Mouse (Mus musculus) embryonic facial prominence, embryonic 12.5 days (tissue): ENCODE measurements at regions not wholly inside any gene's neighbourhood (a gene's known extent, or its start where the extent isn't known, plus 50 kb on each side); places are given as distances from the start of the nearest gene placed in this dataset.

Experiments
- ATAC-seq: fragments of 200-750 bp; cut with Nextera tagmentation; 2 replicates; pipeline ENCODE4 v1.8.0; 2017; ENCODE audit not compliant: insufficient number of reproducible peaks, insufficient read depth, low FRiP score, low TSS enrichment
- H3K27ac ChIP-seq: fragments of 300-500 bp; sonication (generic); 2 replicates; pipeline ENCODE4 v1.5.1; 2016; ENCODE audit warnings: mild to moderate bottlenecking
- H3K27me3 ChIP-seq: fragments of 300-500 bp; sonication (generic); 2 replicates; pipeline ENCODE4 v1.6.1; 2016; ENCODE audit warnings: mild to moderate bottlenecking, moderate library complexity
- H3K36me3 ChIP-seq: fragments of 300-500 bp; sonication (generic); 2 replicates; pipeline ENCODE4 v1.6.1; 2016; ENCODE audit warnings: mild to moderate bottlenecking
- H3K4me1 ChIP-seq: fragments of 300-500 bp; sonication (generic); 2 replicates; pipeline ENCODE4 v1.6.1; 2016
- H3K4me2 ChIP-seq: fragments of 300-500 bp; sonication (generic); replicated peaks from 2 replicates; pipeline ENCODE4 v1.6.1; 2016; ENCODE audit warnings: mild to moderate bottlenecking, moderate library complexity
- H3K4me3 ChIP-seq: fragments of 300-500 bp; sonication (generic); 2 replicates; pipeline ENCODE4 v1.5.1; 2016; ENCODE audit warnings: mild to moderate bottlenecking
- H3K9ac ChIP-seq: fragments of 300-500 bp; sonication (generic); 2 replicates; pipeline ENCODE4 v1.6.1; 2016; ENCODE audit warnings: mild to moderate bottlenecking, moderate library complexity
- H3K9me3 ChIP-seq: fragments of 300-500 bp; sonication (generic); 2 replicates; pipeline ENCODE4 v1.6.1; 2016; ENCODE audit warnings: mild to moderate bottlenecking, moderate library complexity
- WGBS: fragments of 180-500 bp; shearing (Covaris S2); methylation state at CpG from one replicate; pipeline ENCODE4 v1.1.7; 2016; 5-methylcytosine and 5-hydroxymethylcytosine counted together

- no peak for ATAC-seq
- H3K4me2 ChIP-seq, result no peak overlapping the region
- 87% methylated on average over 5 of the region's 5 CpGs for WGBS
- H3K4me3 ChIP-seq, result no peak overlapping the region
- no peaks in the 10 kb centered on the region for H3K36me3 ChIP-seq
- H3K9ac ChIP-seq, result no peak overlapping the region
- no peaks in the 10 kb centered on the region for H3K9me3 ChIP-seq
- no peak overlapping the region for H3K27ac ChIP-seq
- no peaks in the 10 kb centered on the region for H3K27me3 ChIP-seq
- no peaks in the 10 kb centered on the region; the same call in 1 of the 2 replicates for H3K4me1 ChIP-seq
These were observed 509.0 kb upstream of the Smim15 start for GRCm38 (mm10) chr13:107535213-107535612.

- WGBS, result 88% methylated on average over 3 of the region's 3 CpGs
- ATAC-seq, result no peak
- no peaks in the 10 kb centered on the region for H3K27me3 ChIP-seq
- no peaks in the 10 kb centered on the region for H3K9me3 ChIP-seq
- no peaks in the 10 kb centered on the region; the same call in 1 of the 2 replicates for H3K4me1 ChIP-seq
- H3K9ac ChIP-seq, result no peak overlapping the region
- H3K36me3 ChIP-seq, result no peaks in the 10 kb centered on the region
- no peak overlapping the region for H3K4me3 ChIP-seq
- H3K27ac ChIP-seq, result no peak overlapping the region
- H3K4me2 ChIP-seq, result no peak overlapping the region
These were observed 510.9 kb upstream of the Smim15 start for GRCm38 (mm10) chr13:107533323-107533722.

GRCm38 (mm10) chr13:107531528-107531927 lies 509.6 kb upstream of the Kif2a start:
- Histone ChIP-seq H3K27me3 (no peaks in the 10 kb centered on the region), H3K4me3 (no peak overlapping the region), H3K9ac (no peak overlapping the region), H3K9me3 (no peaks in the 10 kb centered on the region), H3K36me3 (no peaks in the 10 kb centered on the region), H3K4me1 (no peaks in the 10 kb centered on the region; the same call in 1 of the 2 replicates), H3K4me2 (no peak overlapping the region), H3K27ac (no peak overlapping the region)
- WGBS, result 56% methylated on average over 10 of the region's 10 CpGs
- ATAC-seq, result no peak

- Histone ChIP-seq H3K4me3 (no peak overlapping the region), H3K4me2 (no peak overlapping the region), H3K27ac (no peak overlapping the region), H3K36me3 (no peaks in the 10 kb centered on the region), H3K27me3 (no peaks in the 10 kb centered on the region), H3K9ac (no peak overlapping the region), H3K9me3 (no peaks in the 10 kb centered on the region), H3K4me1 (no peaks in the 10 kb centered on the region; the same call in 1 of the 2 replicates)
- 48% methylated on average over 8 of the region's 8 CpGs for WGBS
- no peak for ATAC-seq
These were observed 509.1 kb upstream of the Kif2a start for GRCm38 (mm10) chr13:107531026-107531425.

GRCm38 (mm10) chr13:107530392-107530791 lies 508.5 kb upstream of the Kif2a start:
- H3K27ac ChIP-seq, result no peak overlapping the region
- H3K9me3 ChIP-seq, result no peaks in the 10 kb centered on the region
- H3K4me3 ChIP-seq, result no peak overlapping the region
- no peak for ATAC-seq
- H3K4me2 ChIP-seq, result no peak overlapping the region
- no peaks in the 10 kb centered on the region for H3K36me3 ChIP-seq
- no peaks in the 10 kb centered on the region; the same call in 1 of the 2 replicates for H3K4me1 ChIP-seq
- WGBS, result 84% methylated on average over 1 of the region's 1 CpGs
- H3K9ac ChIP-seq, result no peak overlapping the region
- no peaks in the 10 kb centered on the region for H3K27me3 ChIP-seq

- Histone ChIP-seq H3K4me2 (no peak overlapping the region), H3K9ac (no peak overlapping the region), H3K4me1 (no peaks in the 10 kb centered on the region; the same call in 1 of the 2 replicates), H3K9me3 (no peaks in the 10 kb centered on the region), H3K27ac (no peak overlapping the region), H3K4me3 (no peak overlapping the region), H3K27me3 (no peaks in the 10 kb centered on the region), H3K36me3 (no peaks in the 10 kb centered on the region)
- 74% methylated on average over 15 of the region's 15 CpGs for WGBS
- ATAC-seq, result no peak
These were observed 507.0 kb upstream of the Kif2a start for GRCm38 (mm10) chr13:107528724-107529456.

- H3K4me2 ChIP-seq, result no peak overlapping the region
- ATAC-seq, result no peak
- no peaks in the 10 kb centered on the region for H3K27me3 ChIP-seq
- H3K9ac ChIP-seq, result no peak overlapping the region
- no peaks in the 10 kb centered on the region for H3K4me1 ChIP-seq
- H3K36me3 ChIP-seq, result no peaks in the 10 kb centered on the region
- no peaks in the 10 kb centered on the region for H3K9me3 ChIP-seq
- H3K27ac ChIP-seq, result no peak overlapping the region
- WGBS, result 87% methylated on average over 3 of the region's 3 CpGs
- H3K4me3 ChIP-seq, result no peak overlapping the region
These were observed 501.0 kb upstream of the Kif2a start for GRCm38 (mm10) chr13:107522942-107523341.

GRCm38 (mm10) chr13:107514236-107514635 lies 492.3 kb upstream of the Kif2a start:
- no peak overlapping the region for H3K27ac ChIP-seq
- no peak for ATAC-seq
- H3K36me3 ChIP-seq, result no peaks in the 10 kb centered on the region
- no peaks in the 10 kb centered on the region for H3K9me3 ChIP-seq
- no peaks in the 10 kb centered on the region for H3K27me3 ChIP-seq
- 78% methylated on average over 3 of the region's 3 CpGs for WGBS
- no peaks in the 10 kb centered on the region for H3K4me1 ChIP-seq
- H3K4me2 ChIP-seq, result no peak overlapping the region
- no peak overlapping the region for H3K4me3 ChIP-seq
- no peak overlapping the region for H3K9ac ChIP-seq

GRCm38 (mm10) chr13:107513274-107514146 lies 491.6 kb upstream of the Kif2a start:
- Histone ChIP-seq H3K4me3 (no peak overlapping the region), H3K27me3 (no peaks in the 10 kb centered on the region)
- 40% methylated on average over 6 of the region's 6 CpGs for WGBS

GRCm38 (mm10) chr13:107507336-107507735 lies 485.4 kb upstream of the Kif2a start:
- no peak for ATAC-seq
- H3K9ac ChIP-seq, result no peak overlapping the region
- no peak overlapping the region for H3K4me2 ChIP-seq
- H3K36me3 ChIP-seq, result no peaks in the 10 kb centered on the region
- WGBS, result 74% methylated on average over 3 of the region's 3 CpGs
- no peaks in the 10 kb centered on the region for H3K9me3 ChIP-seq
- no peak overlapping the region for H3K4me3 ChIP-seq
- H3K4me1 ChIP-seq, result peaks cover 3% of the 10 kb centered on the region; the same call in 1 of the 2 replicates
- H3K27me3 ChIP-seq, result peaks cover 3% of the 10 kb centered on the region; the same call in 1 of the 2 replicates
- no peak overlapping the region for H3K27ac ChIP-seq

More at GRCm38 (mm10) chr13:107513274-107514146, 491.6 kb upstream of the Kif2a start:
- Histone ChIP-seq H3K9ac (no peak overlapping the region), H3K27ac (no peak overlapping the region), H3K4me1 (no peaks in the 10 kb centered on the region), H3K4me2 (no peak overlapping the region), H3K9me3 (no peaks in the 10 kb centered on the region), H3K36me3 (no peaks in the 10 kb centered on the region)
- ATAC-seq, result no peak

GRCm38 (mm10) chr13:107506832-107507231 lies 484.9 kb upstream of the Kif2a start:
- no peaks in the 10 kb centered on the region for H3K36me3 ChIP-seq
- H3K4me3 ChIP-seq, result no peak overlapping the region
- no peaks in the 10 kb centered on the region for H3K9me3 ChIP-seq
- H3K4me2 ChIP-seq, result no peak overlapping the region
- H3K9ac ChIP-seq, result no peak overlapping the region
- peaks cover 3% of the 10 kb centered on the region; the same call in 1 of the 2 replicates for H3K27me3 ChIP-seq
- no peak overlapping the region for H3K27ac ChIP-seq
- H3K4me1 ChIP-seq, result peaks cover 8% of the 10 kb centered on the region; the same call in 1 of the 2 replicates
- WGBS, result 79% methylated on average over 4 of the region's 4 CpGs
- no peak for ATAC-seq

GRCm38 (mm10) chr13:107505318-107505717 lies 483.4 kb upstream of the Kif2a start:
- Histone ChIP-seq H3K27ac (no peak overlapping the region), H3K9me3 (no peaks in the 10 kb centered on the region), H3K4me1 (peaks cover 8% of the 10 kb centered on the region; the same call in 1 of the 2 replicates), H3K4me3 (no peak overlapping the region), H3K36me3 (no peaks in the 10 kb centered on the region), H3K27me3 (peaks cover 3% of the 10 kb centered on the region; the same call in 1 of the 2 replicates), H3K4me2 (no peak overlapping the region), H3K9ac (no peak overlapping the region)
- ATAC-seq, result no peak
